Mouse (Mus musculus): ENCODE measurements around the gene Stard13.

The Stard13 gene

GRCm38 (mm10) chr5:151104354-151105053 is 129.1 kb downstream of the Stard13 start:
- ATAC-seq (ENCODE audit: low TSS enrichment), result peak; percentile 64; the same call in 1 of the 2 replicates

GRCm38 (mm10) chr5:151103284-151103683 is 130.4 kb downstream of the Stard13 start:
- ATAC-seq (ENCODE audit: low TSS enrichment), result no peak

DNA sequence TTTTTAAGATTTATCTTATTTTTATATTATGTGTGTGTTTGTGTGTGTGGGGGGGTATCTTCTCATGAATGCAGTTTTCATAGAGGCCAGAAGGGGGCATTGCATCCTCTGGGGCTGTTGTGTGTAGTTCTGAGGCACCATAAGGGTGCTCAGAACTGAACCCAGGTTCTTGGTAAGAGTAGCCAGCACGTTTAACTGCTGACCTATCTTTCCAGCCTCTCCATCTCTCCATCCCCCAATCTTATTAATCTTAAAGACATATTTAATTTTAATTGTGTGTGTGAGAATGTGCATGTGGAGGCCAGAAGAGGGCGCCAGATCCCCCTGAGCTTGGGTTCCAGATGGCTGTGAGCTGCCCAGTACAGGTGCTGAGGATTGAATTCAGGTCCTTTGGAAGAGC is 131.4 kb downstream of the Stard13 start:
- ATAC-seq (ENCODE audit: low TSS enrichment), result no peak

DNA sequence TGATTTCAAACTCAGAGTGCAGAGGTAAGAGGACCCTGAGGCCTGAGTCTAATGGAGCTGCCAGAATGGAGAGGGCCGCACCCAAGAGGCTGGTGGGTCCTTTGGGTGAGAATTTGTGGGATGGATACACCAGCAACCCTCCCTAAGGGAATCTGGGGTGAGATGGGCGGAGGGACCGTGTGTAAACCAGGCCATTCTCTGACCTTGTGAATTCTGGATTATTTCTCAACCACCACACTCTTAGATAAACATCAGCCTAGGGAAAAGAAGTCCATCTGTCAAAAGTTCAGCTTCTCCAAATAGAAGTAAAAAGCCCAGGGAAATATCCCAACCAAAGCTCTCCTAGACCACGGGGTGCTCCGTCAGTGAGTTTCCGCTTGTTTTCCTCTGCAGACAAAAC is 137.6 kb downstream of the Stard13 start:
- ATAC-seq (ENCODE audit: low TSS enrichment), result no peak

GRCm38 (mm10) chr5:151092886-151093665 is 140.6 kb downstream of the Stard13 start:
- no peak for ATAC-seq (ENCODE audit: low TSS enrichment)

DNA sequence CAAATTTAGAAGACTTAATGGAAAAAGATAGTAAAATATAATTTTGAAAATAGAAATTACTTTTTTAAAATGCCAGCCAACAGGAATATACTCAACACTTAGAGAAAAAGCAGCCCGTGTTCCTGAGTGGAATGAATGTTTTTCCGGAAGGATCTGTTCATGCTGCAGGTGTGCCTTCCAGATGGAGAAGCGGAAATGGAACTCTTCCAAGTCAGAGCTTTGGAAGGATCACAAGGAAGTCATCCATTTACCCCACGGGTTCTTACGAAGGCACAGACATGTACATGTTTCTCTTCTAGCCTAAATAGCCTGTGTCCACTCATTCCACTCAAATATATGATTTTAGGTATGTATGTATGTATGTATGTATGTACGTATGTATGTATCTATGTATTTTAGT is 142.6 kb downstream of the Stard13 start:
- ATAC-seq (ENCODE audit: low TSS enrichment), result no peak

DNA sequence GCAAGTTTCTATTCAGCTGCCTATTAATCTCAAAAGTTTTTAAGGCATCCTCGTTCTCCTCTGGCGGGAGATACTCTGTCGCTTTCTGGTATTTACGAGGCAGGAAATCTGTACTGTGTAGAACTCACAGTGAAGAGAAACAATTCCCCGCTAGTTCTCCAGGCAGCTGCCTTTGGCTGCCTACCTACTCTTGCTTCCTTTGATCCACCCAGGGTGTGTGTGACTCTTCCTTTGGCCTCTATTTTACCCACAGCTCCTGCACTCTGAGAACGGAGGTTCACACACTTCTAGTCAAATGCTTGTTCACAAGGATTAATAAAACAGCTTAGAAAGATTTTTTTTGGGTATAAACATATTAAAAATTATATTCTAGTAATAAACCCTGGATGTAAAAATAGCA is 144.4 kb downstream of the Stard13 start:
- no peak for ATAC-seq (ENCODE audit: low TSS enrichment)

- ATAC-seq (ENCODE audit: low TSS enrichment), result no peak
Measured at GRCm38 (mm10) chr5:151086425-151087202, 147.0 kb downstream of the Stard13 start.

DNA sequence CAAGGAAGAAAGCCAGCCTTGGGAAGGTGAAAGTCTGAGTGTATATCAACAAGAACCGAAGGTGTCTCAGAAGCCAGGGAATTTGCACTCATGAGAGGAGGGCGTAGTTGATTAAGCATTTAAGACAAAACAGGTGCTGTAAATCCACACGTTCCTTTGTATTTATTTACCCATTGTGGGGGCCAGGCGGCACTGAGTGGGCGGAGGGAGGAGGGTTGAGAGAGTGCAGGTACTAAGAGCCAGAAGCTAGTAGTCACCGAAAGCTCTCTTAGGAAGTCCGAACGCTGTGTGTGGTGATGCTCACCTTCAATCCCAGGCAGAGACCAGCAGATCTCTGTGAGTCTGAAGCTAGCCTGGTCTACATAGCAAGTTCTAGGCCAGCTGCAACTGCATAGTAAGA is 147.9 kb downstream of the Stard13 start:
- no peak for ATAC-seq (ENCODE audit: low TSS enrichment)

DNA sequence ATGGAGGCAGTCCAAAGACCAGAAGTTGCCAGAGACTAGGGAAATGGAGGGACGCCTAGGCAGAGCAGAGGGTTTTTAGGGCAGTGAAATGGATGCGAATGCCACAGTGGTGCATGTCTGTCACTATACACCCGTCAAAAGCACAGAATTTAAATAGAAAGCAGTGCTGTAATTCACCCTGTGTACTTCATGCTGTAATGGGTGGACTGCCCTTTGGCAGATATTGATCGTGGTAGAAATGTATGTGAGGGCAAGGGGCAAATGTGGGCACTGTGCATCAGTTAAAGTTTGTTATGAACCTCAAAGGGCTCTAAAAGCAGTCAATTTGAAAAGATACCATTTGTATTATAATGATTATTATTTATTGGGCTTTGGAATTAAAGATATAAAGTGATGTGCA is 153.4 kb downstream of the Stard13 start:
- no peak for ATAC-seq (ENCODE audit: low TSS enrichment)

DNA sequence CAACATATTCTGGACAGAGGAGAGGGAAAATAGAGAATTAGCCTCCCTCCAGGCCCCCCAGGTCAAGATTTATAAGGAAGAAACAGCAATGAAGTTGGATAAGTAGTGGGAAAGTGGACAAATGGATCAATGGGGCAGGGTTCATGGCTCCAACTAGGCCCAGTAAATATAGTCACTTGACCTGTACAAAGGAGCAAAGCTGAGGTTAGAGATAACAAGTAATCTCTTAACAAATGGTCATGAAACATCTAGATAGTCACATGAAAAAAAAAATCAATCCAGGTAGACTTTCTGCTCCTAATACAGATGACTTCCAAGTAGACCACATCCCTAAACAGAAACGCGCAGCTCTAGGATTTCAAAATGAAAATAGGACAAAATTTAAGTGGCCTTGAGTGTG is 155.7 kb downstream of the Stard13 start:
- ATAC-seq (ENCODE audit: low TSS enrichment), result no peak

GRCm38 (mm10) chr5:151076917-151077316 is 156.7 kb downstream of the Stard13 start:
- ATAC-seq (ENCODE audit: low TSS enrichment), result no peak

DNA sequence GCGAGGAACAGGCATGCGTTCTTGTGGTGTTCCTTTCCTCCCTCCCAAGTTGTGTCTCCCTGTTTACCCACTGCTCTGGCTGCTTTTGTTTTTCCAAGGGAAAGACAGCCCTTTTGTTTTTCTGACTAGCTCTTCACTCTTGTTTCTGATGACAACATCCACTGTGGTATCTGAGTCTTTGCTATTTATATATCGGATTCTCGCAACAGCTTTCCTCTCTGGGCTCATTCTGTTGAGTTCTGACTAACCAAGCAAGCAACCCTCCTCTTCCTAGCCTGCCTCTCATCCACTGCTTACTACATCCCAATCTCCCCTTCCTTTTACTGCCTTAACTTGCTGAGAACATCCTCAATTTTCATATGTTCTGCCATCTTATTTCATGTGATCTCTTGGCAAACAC is 159.4 kb downstream of the Stard13 start:
- peak; percentile 58; the same call in 1 of the 2 replicates for ATAC-seq (ENCODE audit: low TSS enrichment)

DNA sequence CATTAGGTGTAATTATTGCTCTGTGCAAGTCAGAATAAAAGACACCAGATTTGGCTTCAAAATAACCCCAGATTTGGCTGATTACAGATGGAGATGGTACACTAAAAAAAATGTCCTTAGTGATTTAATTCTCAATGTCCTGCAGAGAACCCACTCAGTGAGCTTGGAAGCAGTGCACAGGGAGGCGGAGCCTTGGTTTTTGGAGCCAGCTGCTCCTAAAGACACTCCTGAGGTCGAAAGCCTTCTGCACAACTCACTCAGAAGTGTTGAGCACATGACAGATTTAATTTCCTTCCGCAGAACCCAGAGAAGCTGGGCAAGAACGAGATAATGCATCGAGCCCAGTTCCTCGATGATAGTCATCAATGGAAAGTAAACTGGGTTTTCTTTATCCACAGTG is 162.2 kb downstream of the Stard13 start:
- ATAC-seq (ENCODE audit: low TSS enrichment), result no peak

GRCm38 (mm10) chr5:151070896-151071295 is 162.7 kb downstream of the Stard13 start:
- no peak for ATAC-seq (ENCODE audit: low TSS enrichment)

- peak; percentile 54 for ATAC-seq (ENCODE audit: low TSS enrichment)
Measured at GRCm38 (mm10) chr5:151069569-151069968, 164.1 kb downstream of the Stard13 start.

GRCm38 (mm10) chr5:151066016-151066415 is 167.6 kb downstream of the Stard13 start:
- peak; percentile 70 for ATAC-seq (ENCODE audit: low TSS enrichment)

DNA sequence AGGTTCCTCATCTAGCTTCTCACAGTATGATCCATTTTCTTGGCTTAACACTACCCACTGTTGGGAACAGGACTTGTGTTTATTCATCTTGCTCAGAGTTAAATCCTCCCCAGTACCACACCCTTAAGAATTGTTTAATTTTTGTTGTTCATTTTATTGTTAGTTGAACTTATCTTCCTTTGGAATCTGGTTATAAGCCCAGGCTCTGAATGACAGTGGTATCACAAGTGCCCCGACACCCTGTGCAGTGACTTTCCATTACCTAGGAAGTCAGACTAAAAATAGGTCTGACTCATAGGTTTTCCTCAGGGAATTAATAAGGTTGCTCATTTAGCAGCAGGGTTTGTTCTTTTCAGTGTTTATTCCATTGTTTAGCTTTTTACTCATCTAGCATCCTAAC is 168.4 kb downstream of the Stard13 start:
- ATAC-seq (ENCODE audit: low TSS enrichment), result no peak

GRCm38 (mm10) chr5:151061942-151062341 is 171.7 kb downstream of the Stard13 start:
- no peak for ATAC-seq (ENCODE audit: low TSS enrichment)

DNA sequence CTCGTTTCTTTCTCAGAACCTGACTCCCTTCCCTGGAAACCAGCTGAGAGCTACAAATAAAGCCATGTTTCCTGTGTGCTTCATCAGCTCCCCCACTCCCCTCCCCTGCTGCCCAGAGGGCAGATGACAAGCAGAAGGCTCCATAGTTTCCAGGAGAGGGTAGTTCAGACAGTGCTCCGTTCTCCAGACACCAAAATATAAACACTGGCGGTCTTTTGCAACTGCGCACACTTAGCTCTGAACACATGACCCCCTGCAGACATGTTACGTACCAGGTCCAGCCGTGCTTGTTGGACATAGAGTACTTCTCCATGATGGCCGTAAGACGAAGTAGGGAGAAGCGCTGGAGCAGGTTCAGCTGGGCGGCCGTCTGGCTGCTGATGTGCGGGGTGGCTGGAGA is 173.2 kb downstream of the Stard13 start:
- ATAC-seq (ENCODE audit: low TSS enrichment), result 0 out of 2 replicates have a peak, but pooled peaks have one; percentile 4

GRCm38 (mm10) chr5:151059772-151060171 is 173.9 kb downstream of the Stard13 start:
- ATAC-seq (ENCODE audit: low TSS enrichment), result peak; percentile 57

DNA sequence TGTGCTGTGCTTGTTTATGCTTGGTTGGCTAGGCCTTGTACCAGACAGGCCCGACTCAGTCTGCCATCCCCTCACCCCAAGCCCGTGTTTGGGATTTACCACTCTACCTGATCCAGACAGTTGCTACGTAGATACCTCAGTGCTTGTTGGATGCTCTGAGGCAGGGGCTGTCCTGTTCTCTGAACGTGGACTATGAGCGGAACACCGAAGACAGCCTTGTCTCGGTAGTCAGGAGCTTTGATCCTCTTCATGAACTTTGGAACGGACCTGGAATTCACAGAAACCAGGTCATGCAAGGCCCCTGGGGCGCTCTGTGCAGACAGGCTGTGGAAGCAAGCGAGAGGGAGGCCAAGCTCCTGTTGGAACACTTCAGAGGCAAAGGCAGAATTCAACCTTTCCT is 174.3 kb downstream of the Stard13 start:
- no peak; the same call in 1 of the 2 replicates for ATAC-seq (ENCODE audit: low TSS enrichment)
